Mouse (Mus musculus) small intestine, adult 2 months (tissue): Measurements from ENCODE around the gene Igfbp6.

ENCODE experiments used
- CTCF ChIP-seq: fragments of 200-500 bp; IDR thresholded peaks from 2 replicates; pipeline ENCODE4 v1.5.1; 2012; ENCODE audit warnings: low read depth, mild to moderate bottlenecking, control low read depth, inconsistent platforms, low read length, moderate library complexity, mixed read lengths; ENCODE audit not compliant: insufficient replicate concordance, insufficient read length; ENCODE audit errors: extremely low read depth
- POLR2A ChIP-seq: fragments of 200-500 bp; IDR thresholded peaks from 2 replicates; pipeline ENCODE4 v1.6.1; 2012; ENCODE audit warnings: low read depth, mild to moderate bottlenecking, control low read depth, inconsistent platforms, low read length, moderate library complexity

DNA sequence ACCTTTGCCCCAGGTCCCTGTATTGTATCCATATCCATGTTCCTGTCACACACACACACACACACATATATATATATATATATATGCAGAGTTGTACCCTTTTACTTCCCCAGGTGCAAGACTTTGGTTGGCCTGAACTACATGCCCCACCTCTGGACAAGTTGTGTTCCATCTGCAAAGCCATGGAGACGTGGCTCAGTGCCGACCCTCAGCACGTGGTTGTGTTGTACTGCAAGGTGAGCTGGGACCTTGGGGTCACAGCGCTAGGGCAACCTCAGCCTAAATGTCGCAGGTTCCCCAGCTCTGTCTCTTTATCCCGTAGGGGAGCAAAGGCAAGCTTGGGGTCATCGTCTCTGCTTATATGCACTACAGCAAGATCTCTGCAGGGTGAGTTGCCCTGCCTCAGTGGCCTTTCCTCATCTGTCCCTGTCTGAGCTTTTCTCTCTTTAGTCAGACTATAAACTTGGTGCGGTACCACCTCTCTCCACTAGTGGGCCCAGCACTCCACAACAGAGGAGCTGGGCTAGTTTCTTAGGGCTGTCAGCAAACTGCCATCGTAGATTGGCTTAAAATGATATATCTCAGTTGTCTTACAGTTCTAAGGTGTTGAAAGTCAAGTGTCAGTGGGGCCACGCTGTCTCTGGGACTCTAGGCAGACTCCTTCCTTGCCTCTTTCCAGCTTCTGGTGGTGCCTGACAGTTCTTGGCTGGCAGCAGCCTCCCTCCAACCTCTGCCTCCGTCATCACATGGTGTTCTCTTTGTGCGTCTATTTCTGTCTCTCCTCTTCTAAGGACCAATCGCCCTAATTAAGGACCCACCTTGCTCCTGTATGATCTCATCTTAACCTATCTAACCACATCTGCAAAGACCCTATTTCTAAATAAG lies 36.2 kb upstream of the Igfbp6 start:
- TF ChIP-seq CTCF = peak; percentile 78; the same call in 1 of the 2 replicates
- TF ChIP-seq POLR2A = no peak
